Mouse (Mus musculus) midbrain, embryonic 14.5 days (tissue): ENCODE results near the gene Gm4737. TPM values are rescaled to one million over a fixed set of nuclear protein-coding genes. Genes with fewer than 3 reads are reported as not detected.
"Not testable (repeated sequence)": the region's sequence is repeated elsewhere in the genome, so short reads cannot be mapped to it uniquely, and the experiment has no call there.

ENCODE experiments used
- ATAC-seq: fragments of 200-750 bp; cut with Nextera tagmentation; 2 replicates; pipeline ENCODE4 v1.8.0; 2017; ENCODE audit warnings: moderate number of reproducible peaks, moderate library complexity; ENCODE audit not compliant: low FRiP score, low TSS enrichment
- DNase-seq: peaks from one replicate; pipeline ENCODE4 v3.0.0-alpha.2; 2015
- H3K27ac ChIP-seq: fragments of 300-500 bp; sonication (generic); replicated peaks from 2 replicates; pipeline ENCODE4 v1.5.1; 2014; ENCODE audit warnings: mild to moderate bottlenecking, low read depth, low read length, moderate library complexity
- H3K27me3 ChIP-seq: fragments of 300-500 bp; sonication (generic); 2 replicates; pipeline ENCODE4 v1.6.1; 2014; ENCODE audit warnings: low read length, control low read depth, mixed read lengths; ENCODE audit not compliant: control insufficient read depth, insufficient read depth
- H3K36me3 ChIP-seq: fragments of 300-500 bp; sonication (generic); 2 replicates; pipeline ENCODE4 v1.6.1; 2014; ENCODE audit warnings: low read length, control low read depth; ENCODE audit not compliant: control insufficient read depth, insufficient read depth
- H3K4me1 ChIP-seq: fragments of 300-500 bp; sonication (generic); 2 replicates; pipeline ENCODE4 v1.6.1; 2014; ENCODE audit warnings: mild to moderate bottlenecking, antibody characterized with exemption, low read length, control low read depth; ENCODE audit not compliant: control insufficient read depth, insufficient read depth
- H3K4me2 ChIP-seq: fragments of 300-500 bp; sonication (generic); 2 replicates; pipeline ENCODE4 v1.6.1; 2014; ENCODE audit warnings: mild to moderate bottlenecking, low read length, moderate library complexity
- H3K4me3 ChIP-seq: fragments of 300-500 bp; sonication (generic); replicated peaks from 2 replicates; pipeline ENCODE4 v1.5.1; 2014; ENCODE audit warnings: low read depth, low read length
- H3K9ac ChIP-seq: fragments of 300-500 bp; sonication (generic); replicated peaks from 2 replicates; pipeline ENCODE4 v1.6.1; 2014; ENCODE audit warnings: mild to moderate bottlenecking, low read length, moderate library complexity
- H3K9me3 ChIP-seq: fragments of 300-500 bp; sonication (generic); 2 replicates; pipeline ENCODE4 v1.6.1; 2016; ENCODE audit warnings: low read length, control low read depth, mixed read lengths; ENCODE audit not compliant: control insufficient read depth
- WGBS: fragments of 180-500 bp; shearing (Covaris S2); extraction: QIAGEN DNeasy Blood & Tissue Kit; methylation state at CpG from one replicate; pipeline ENCODE4 v1.1.7; 2014; 5-methylcytosine and 5-hydroxymethylcytosine counted together
- polyA plus RNA-seq: library from polyadenylated mRNA; unstranded; fragments of >200 nt; fragmentation: Nextera tagmentation; extraction: Ambion mirVana; gene quantifications from 2 replicates; pipeline ENCODE4 v1.2.1, GENCODE M21; 2014

Gm4737 gene
- 2.0 and 2.4 TPM in 2 replicates for polyA plus RNA-seq

DNA sequence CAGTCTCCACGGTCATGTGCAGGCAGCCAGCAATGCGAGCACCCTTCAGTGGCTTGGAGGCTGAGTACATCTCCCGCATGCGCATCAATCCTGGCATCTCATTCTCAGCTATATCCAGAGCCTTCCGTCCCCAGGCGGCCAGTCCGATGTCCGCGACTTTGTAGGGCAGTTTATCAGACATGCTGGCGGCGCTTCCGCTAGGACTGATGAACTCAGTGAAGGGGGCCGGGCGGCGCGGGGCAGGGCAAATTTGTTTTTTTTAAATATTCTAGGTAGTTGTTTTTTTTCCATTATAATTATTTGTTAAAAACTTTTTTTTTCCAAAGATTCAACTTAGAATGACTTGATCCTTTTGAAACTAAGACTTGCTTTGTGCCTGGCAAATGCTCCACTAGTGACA is at the start of gene Gm4737:
Gene Gm4737, minus strand, starts transcription at position 246 of the 400 bp plus-strand sequence.
- not testable (repeated sequence) for H3K9me3 ChIP-seq, H3K4me3 ChIP-seq, H3K36me3 ChIP-seq, H3K4me2 ChIP-seq, H3K4me1 ChIP-seq, H3K9ac ChIP-seq, DNase-seq, H3K27me3 ChIP-seq, ATAC-seq, H3K27ac ChIP-seq
- WGBS = 98% methylated on average over 9 of the region's 16 CpGs

DNA sequence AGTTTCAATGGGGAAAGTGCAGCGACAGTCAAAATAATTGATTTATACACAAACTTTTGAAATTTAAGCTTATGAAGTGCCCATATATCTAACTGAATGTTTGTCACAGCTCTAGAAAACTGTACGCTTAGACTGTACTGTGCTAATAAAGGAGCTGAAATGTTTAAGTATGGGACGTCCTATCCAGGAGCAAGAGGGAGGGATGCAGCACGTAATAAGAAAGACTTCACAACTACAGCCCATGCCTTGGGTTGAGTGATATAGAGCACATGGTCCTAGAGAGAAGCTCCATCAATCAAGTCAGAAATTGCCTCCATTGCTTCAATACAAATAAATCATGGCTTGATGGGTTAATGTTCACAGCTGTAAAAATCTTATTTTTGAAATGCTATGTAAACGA is 40.9 kb upstream of the Gm4737 start:
- Histone ChIP-seq H3K27ac (no peak overlapping the region), H3K9ac (no peak overlapping the region), H3K27me3 (no peaks in the 10 kb centered on the region), H3K36me3 (no peaks in the 10 kb centered on the region), H3K4me2 (no peak overlapping the region), H3K4me3 (no peak overlapping the region), H3K4me1 (no peaks in the 10 kb centered on the region), H3K9me3 (no peaks in the 10 kb centered on the region)
- ATAC-seq (no peak), DNase-seq (no peak)
- WGBS = 97% methylated on average over 5 of the region's 5 CpGs

DNA sequence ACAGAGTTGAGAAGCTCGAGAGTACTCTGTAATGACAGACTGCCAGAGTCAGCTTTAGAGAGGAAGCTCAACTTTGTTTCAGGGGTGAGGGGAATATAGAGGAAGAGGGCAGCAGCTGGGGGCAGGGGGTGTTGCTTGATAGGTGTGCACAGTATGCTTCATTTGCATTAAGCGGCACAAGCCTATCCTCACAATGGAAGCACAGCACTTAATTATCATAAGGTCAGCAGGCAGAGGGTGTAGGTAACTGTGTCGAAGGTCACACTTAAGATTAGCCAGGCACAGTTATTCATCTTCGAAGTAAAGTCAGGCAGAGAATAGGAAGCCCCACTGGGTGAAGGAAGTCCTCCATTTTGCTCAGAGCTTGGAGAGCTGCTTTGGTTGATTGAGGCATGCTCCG is 28.2 kb upstream of the Gm4737 start:
- Histone ChIP-seq H3K27me3 (no peaks in the 10 kb centered on the region), H3K4me1 (no peaks in the 10 kb centered on the region), H3K9ac (no peak overlapping the region), H3K27ac (no peak overlapping the region), H3K4me2 (no peak overlapping the region), H3K9me3 (no peaks in the 10 kb centered on the region), H3K36me3 (no peaks in the 10 kb centered on the region), H3K4me3 (no peak overlapping the region)
- DNase-seq (no peak), ATAC-seq (no peak)
- WGBS = 81% methylated on average over 5 of the region's 5 CpGs

DNA sequence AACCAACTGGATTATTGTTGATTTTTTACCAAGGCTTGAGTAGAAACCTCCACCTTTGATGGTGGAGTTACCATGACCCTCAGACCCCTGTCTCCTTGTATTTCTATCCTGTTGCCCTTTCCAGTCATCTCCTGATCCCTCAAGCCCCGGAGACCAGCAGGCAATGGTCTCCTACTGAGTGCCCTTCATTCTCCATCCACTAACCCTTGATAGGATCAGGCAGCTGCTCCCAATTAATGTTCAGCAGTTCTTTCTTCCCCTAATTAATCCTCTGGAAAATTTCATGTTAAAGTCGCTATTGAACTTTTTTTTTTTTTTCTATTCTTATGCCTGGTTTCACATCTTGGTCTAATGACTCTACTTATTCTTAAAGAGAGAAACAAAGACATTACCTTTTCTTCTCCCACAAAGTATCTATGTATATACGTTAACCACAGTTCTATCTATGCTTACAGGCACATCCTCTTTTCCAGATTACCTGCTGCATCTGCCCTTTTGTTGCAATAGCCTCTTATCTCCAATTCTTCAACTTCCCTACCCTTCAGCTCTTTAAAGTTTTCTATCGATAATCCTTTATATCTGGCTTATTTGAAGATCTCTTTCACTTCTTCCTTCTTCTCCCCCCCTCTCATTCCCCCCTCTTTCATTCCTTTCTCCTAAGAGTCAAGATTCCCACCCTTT is 23.4 kb upstream of the Gm4737 start:
- DNase-seq (no peak), ATAC-seq (no peak)
- Histone ChIP-seq H3K4me1 (no peaks in the 10 kb centered on the region), H3K27ac (no peak overlapping the region), H3K36me3 (no peaks in the 10 kb centered on the region), H3K9me3 (no peaks in the 10 kb centered on the region), H3K4me2 (no peak overlapping the region), H3K4me3 (no peak overlapping the region), H3K9ac (no peak overlapping the region), H3K27me3 (no peaks in the 10 kb centered on the region)
- 46% methylated on average over 4 of the region's 4 CpGs for WGBS

DNA sequence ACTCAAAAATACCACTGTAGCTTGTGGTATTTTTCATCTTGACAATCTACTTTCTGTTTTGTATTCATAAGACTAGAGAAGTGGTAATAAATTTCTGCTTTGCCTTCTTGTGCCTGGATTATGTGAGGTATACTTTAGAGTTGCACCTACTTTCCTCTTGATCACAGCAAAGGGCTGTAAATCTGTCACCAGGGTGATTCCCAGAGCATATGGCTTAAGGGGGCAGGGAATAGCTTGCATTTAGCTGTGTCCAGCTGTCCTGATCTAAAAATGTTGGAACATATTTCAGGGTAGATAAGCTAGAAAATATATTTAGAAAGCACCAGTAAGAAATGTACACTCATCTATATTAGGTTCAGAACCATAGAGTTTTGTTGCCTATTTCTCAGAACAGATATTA is 18.2 kb upstream of the Gm4737 start:
- H3K27ac ChIP-seq = no peak overlapping the region
- H3K27me3 ChIP-seq = no peaks in the 10 kb centered on the region
- H3K36me3 ChIP-seq = no peaks in the 10 kb centered on the region
- no peaks in the 10 kb centered on the region for H3K9me3 ChIP-seq
- H3K4me1 ChIP-seq = no peaks in the 10 kb centered on the region
- no peak overlapping the region for H3K4me3 ChIP-seq
- no peak for ATAC-seq
- H3K4me2 ChIP-seq = no peak overlapping the region
- no peak overlapping the region for H3K9ac ChIP-seq
- DNase-seq = no peak

DNA sequence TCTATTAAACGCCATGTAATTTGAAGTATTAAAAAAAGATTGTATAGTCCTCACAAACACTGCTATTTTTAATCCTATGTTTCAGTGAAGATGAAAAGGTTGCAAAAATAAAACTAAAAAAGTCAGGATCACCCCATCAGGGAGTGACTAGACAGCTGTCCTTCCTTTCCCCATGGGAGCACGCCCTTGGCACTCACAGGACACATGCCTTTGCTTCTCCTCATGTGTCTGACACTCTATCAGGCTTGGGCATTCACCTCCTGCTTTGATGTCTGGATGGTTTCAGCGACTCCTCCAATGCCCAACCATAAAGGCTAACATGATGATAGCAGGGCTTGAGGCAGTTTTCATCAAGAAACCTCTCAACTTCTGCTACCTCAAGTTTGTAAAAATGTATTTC is 12.1 kb upstream of the Gm4737 start:
- no peaks in the 10 kb centered on the region for H3K4me1 ChIP-seq
- no peak for ATAC-seq
- H3K27me3 ChIP-seq = no peaks in the 10 kb centered on the region
- DNase-seq = no peak
- H3K4me2 ChIP-seq = no peak overlapping the region
- H3K4me3 ChIP-seq = no peak overlapping the region
- H3K9ac ChIP-seq = no peak overlapping the region
- WGBS = 86% methylated on average over 3 of the region's 3 CpGs
- no peak overlapping the region for H3K27ac ChIP-seq
- H3K36me3 ChIP-seq = no peaks in the 10 kb centered on the region
- no peaks in the 10 kb centered on the region for H3K9me3 ChIP-seq

DNA sequence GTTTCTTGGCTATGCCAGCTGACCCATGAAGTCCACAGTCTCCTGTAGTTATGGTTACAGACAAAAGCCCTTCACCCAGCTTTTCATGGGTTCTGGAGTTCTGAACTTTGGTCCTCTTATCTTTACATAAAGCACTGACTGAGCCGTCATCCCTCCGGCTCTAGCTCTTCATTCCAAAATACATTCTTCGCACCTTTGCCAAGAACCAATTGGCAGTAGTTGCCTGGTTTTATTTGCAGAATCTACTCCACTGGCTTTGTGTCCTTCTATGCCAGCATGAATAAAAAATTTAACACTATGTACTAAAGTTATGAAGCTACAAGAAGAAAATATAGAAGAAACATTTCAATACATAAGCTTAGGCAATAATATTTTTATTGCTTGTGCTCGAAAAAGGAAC is 10.4 kb upstream of the Gm4737 start:
- Histone ChIP-seq H3K9me3 (no peaks in the 10 kb centered on the region), H3K27me3 (no peaks in the 10 kb centered on the region), H3K36me3 (no peaks in the 10 kb centered on the region), H3K4me1 (no peaks in the 10 kb centered on the region), H3K9ac (no peak overlapping the region), H3K4me2 (no peak overlapping the region), H3K27ac (no peak overlapping the region), H3K4me3 (no peak overlapping the region)
- no peak for DNase-seq
- WGBS = 87% methylated on average over 4 of the region's 4 CpGs
- ATAC-seq = no peak

DNA sequence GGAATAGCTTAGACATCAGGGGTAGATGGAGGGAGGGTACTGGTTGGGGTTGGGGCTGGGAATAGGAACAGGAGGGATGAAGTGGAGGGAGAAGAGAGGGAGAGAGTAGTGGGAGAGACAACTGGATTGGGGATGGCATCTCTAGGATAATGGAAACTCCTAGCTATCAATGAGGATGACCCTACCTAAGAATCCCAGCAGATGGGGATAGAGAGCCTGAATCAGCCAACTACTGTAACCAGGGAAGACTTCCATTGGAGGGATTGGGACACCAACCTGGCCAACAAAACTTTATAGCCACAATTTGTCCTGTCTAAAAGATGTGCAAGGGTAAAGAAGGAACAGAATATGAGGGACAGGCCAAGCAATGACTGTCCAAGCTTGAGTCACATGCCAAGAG is 3.7 kb downstream of the Gm4737 start:
- Histone ChIP-seq H3K4me2 (no peak overlapping the region), H3K27ac (no peak overlapping the region), H3K36me3 (no peaks in the 10 kb centered on the region), H3K27me3 (no peaks in the 10 kb centered on the region), H3K4me1 (no peaks in the 10 kb centered on the region), H3K9ac (no peak overlapping the region), H3K4me3 (no peak overlapping the region), H3K9me3 (no peaks in the 10 kb centered on the region)
- ATAC-seq = no peak
- no peak for DNase-seq

DNA sequence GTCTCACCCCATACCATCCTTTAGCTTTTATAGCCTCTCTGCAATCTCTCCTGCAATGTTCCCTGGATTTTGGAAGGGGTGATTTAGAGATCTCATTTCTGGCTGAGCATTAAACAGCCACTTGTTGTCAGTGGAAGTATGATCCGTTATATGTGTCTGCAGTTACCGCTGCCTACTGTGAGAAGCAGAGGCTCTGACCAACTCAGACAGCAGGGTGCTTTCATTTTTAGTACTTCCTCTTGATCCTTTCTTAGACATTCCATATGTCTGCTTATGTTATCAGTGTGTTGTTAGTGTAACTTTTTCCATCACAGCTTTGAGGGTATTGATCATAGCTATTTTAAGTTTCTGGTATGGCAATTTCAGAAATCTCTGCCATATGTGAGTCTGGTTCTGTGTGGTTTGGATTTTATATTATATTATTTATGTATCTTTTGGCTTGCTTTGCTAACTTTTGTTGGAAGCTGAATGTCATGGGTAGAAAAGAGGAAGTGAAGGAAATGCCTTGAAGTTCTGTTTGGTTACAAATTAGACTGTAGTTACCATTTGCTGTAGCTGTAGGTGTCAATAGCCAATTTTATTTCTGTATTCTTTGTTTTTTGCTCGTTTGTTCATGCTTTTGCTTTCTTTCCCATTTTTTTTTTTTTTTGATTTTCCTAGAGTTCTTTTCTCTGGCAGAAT is 6.1 kb downstream of the Gm4737 start:
- Histone ChIP-seq H3K4me1 (no peaks in the 10 kb centered on the region), H3K27me3 (no peaks in the 10 kb centered on the region), H3K9me3 (no peaks in the 10 kb centered on the region), H3K4me3 (no peak overlapping the region), H3K27ac (no peak overlapping the region), H3K9ac (no peak overlapping the region), H3K36me3 (no peaks in the 10 kb centered on the region), H3K4me2 (no peak overlapping the region)
- ATAC-seq (no peak), DNase-seq (no peak)
- WGBS = 79% methylated on average over 3 of the region's 3 CpGs
